Mouse (Mus musculus): ENCODE results near the gene Cts7.

Cts7 gene

DNA sequence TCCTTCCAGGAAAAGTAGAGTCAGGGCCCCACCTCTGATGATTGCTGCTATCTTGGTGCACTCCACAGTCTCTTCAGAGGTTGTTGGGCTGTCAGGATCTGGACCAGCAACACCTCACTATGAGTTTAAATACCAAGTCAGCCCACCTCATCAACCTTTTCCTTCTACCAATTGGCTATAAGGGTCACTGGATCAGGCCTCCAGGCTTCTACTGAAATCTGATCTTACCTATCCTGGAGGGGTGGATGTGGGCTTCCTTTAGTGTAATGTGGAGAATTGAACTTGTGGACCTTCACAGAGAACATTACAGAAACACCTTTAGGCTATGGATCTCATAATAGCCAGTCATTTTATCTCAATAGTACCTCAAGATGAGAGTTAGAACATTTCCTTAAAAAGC lies at the start of gene Cts7:
TSS of gene Cts7 (minus strand) at position 101 of the 400 bp plus-strand sequence.
- in situ Hi-C loops (cut with MboI; ENCODE audit: low sequenced_read_pairs), result no loop called here
